Mouse (Mus musculus): Measurements from ENCODE around the gene Fbxl2. TPM values are rescaled to one million over a fixed set of nuclear protein-coding genes. Genes with fewer than 3 reads are reported as not detected.

The Fbxl2 gene
- polyA plus RNA-seq, 1 experiment from 2014 or later = 13.0 TPM

GRCm38 (mm10) chr9:113943372-113943771, 102.6 kb downstream of the Fbxl2 start:
- POLR2A ChIA-PET = no interaction called here
- ATAC-seq = no peak
- CTCF ChIA-PET = interaction anchor here (1.4 to 2.7 kb wide), 2 partner anchors 9 kb away, joined by 7 to 11 read pairs; no protein-coding TSS in a partner anchor
- no peaks in the 10 kb centered on the region for H3K27me3 ChIP-seq
- DNase-seq (ENCODE audit: low read depth, low spot score) = no peak
- no peak for TF ChIP-seq CTCF (IDR thresholded peaks at IDR 0.05)
- in situ Hi-C loops (cut with MboI; ENCODE audit: low pct_unique_long_range_greater_than_20kb) = no loop called here

GRCm38 (mm10) chr9:113941103-113941805, 104.7 kb downstream of the Fbxl2 start:
- in situ Hi-C loops (cut with MboI; ENCODE audit: low pct_unique_long_range_greater_than_20kb) = no loop called here
- ChIA-PET CTCF (interaction anchor here (1.2 kb wide), 1 partner anchor 9 kb away, joined by 4 read pairs; no protein-coding TSS in a partner anchor), POLR2A (no interaction called here)
- H3K27me3 ChIP-seq = no peaks in the 10 kb centered on the region
- TF ChIP-seq CTCF (IDR thresholded peaks at IDR 0.05) = no peak
- DNase-seq (ENCODE audit: low read depth, low spot score) = no peak
- ATAC-seq = no peak

GRCm38 (mm10) chr9:113939063-113939850, 106.7 kb downstream of the Fbxl2 start:
- no peak for TF ChIP-seq CTCF (IDR thresholded peaks at IDR 0.05)
- ChIA-PET POLR2A (no interaction called here), CTCF (interaction anchor here (0.6 to 1.1 kb wide), 2 partner anchors 9 to 442 kb away, joined by 3 read pairs; partner anchors contain the start of gene Ubp1)
- ATAC-seq (no peak), DNase-seq (ENCODE audit: low read depth, low spot score) (no peak)
- in situ Hi-C loops (cut with MboI; ENCODE audit: low pct_unique_long_range_greater_than_20kb) = no loop called here
- no peaks in the 10 kb centered on the region for H3K27me3 ChIP-seq

- CTCF ChIA-PET = no interaction called here
- ATAC-seq = no peak
- no peak for DNase-seq (ENCODE audit: low read depth, low spot score)
- TF ChIP-seq CTCF (IDR thresholded peaks at IDR 0.05) = no peak
- in situ Hi-C loops (cut with MboI; ENCODE audit: low pct_unique_long_range_greater_than_20kb) = no loop called here
- no peaks in the 10 kb centered on the region for H3K27me3 ChIP-seq
- POLR2A ChIA-PET = no interaction called here
These were observed 110.4 kb downstream of the Fbxl2 start for GRCm38 (mm10) chr9:113935638-113936037.

GRCm38 (mm10) chr9:113932501-113932900, 113.5 kb downstream of the Fbxl2 start:
- ChIA-PET CTCF (interaction anchor here (0.6 to 1.4 kb wide), 3 partner anchors 10 to 23 kb away, joined by 3 to 5 read pairs (median 3); no protein-coding TSS in a partner anchor), POLR2A (no interaction called here)
- TF ChIP-seq CTCF (IDR thresholded peaks at IDR 0.05) = no peak
- no peaks in the 10 kb centered on the region for H3K27me3 ChIP-seq
- ATAC-seq (no peak), DNase-seq (ENCODE audit: low read depth, low spot score) (no peak)
- in situ Hi-C loops (cut with MboI; ENCODE audit: low pct_unique_long_range_greater_than_20kb) = no loop called here

GRCm38 (mm10) chr9:113932100-113932470, 113.9 kb downstream of the Fbxl2 start:
- ATAC-seq = no peak

GRCm38 (mm10) chr9:113931375-113932099, 114.5 kb downstream of the Fbxl2 start:
- no peak for DNase-seq (ENCODE audit: low read depth, low spot score)
- H3K27me3 ChIP-seq = no peaks in the 10 kb centered on the region
- ChIA-PET POLR2A (interaction anchor here (0.6 to 1.0 kb wide), 3 partner anchors 9 to 257 kb away, joined by 3 read pairs; no protein-coding TSS in a partner anchor), CTCF (no interaction called here)
- ATAC-seq = peak; percentile 3
- no peak for TF ChIP-seq CTCF (IDR thresholded peaks at IDR 0.05)
- in situ Hi-C loops (cut with MboI; ENCODE audit: low pct_unique_long_range_greater_than_20kb) = no loop called here

More at GRCm38 (mm10) chr9:113932100-113932470, 113.9 kb downstream of the Fbxl2 start:
- ChIA-PET POLR2A (interaction anchor here (0.6 kb wide), 1 partner anchor 53 kb away, joined by 3 read pairs; no protein-coding TSS in a partner anchor), CTCF (interaction anchor here (1.4 kb wide), 1 partner anchor 9 kb away, joined by 5 read pairs; no protein-coding TSS in a partner anchor)
- DNase-seq (ENCODE audit: low read depth, low spot score) = no peak
- TF ChIP-seq CTCF (IDR thresholded peaks at IDR 0.05) = no peak
- no peaks in the 10 kb centered on the region for H3K27me3 ChIP-seq
- in situ Hi-C loops (cut with MboI; ENCODE audit: low pct_unique_long_range_greater_than_20kb) = no loop called here

- in situ Hi-C loops (cut with MboI; ENCODE audit: low pct_unique_long_range_greater_than_20kb) = no loop called here
- DNase-seq (ENCODE audit: low read depth, low spot score) = peak; percentile 97
- ChIA-PET POLR2A (interaction anchor here (0.6 to 1.0 kb wide), 2 partner anchors 10 to 256 kb away, joined by 3 read pairs; no protein-coding TSS in a partner anchor), CTCF (interaction anchor here (0.9 kb wide), 1 partner anchor 9 kb away, joined by 3 read pairs; no protein-coding TSS in a partner anchor)
- no peaks in the 10 kb centered on the region for H3K27me3 ChIP-seq
- ATAC-seq = peak; percentile 94
- no peak for TF ChIP-seq CTCF (IDR thresholded peaks at IDR 0.05)
These were observed 115.2 kb downstream of the Fbxl2 start, which contains the start of gene Ubp1 for GRCm38 (mm10) chr9:113930534-113931374. Ubp1 (plus strand) TSS chr9:113930934.

GRCm38 (mm10) chr9:113929676-113930075, 116.3 kb downstream of the Fbxl2 start:
- no peak for ATAC-seq
- ChIA-PET CTCF (no interaction called here), POLR2A (no interaction called here)
- in situ Hi-C loops (cut with MboI; ENCODE audit: low pct_unique_long_range_greater_than_20kb) = no loop called here
- no peaks in the 10 kb centered on the region for H3K27me3 ChIP-seq
- DNase-seq (ENCODE audit: low read depth, low spot score) = no peak
- no peak for TF ChIP-seq CTCF (IDR thresholded peaks at IDR 0.05)

Data from Patski (cell line).